Mouse (Mus musculus) forebrain, embryonic 11.5 days (tissue): ENCODE measurements at regions not wholly inside any gene's neighbourhood (a gene's known extent, or its start where the extent isn't known, plus 50 kb on each side); places are given as distances from the start of the nearest gene placed in this dataset.

Experiments used
- ATAC-seq: fragments of 200-750 bp; cut with Nextera tagmentation; replicated peaks from 2 replicates; pipeline ENCODE4 v1.8.0; 2017; ENCODE audit warnings: moderate TSS enrichment; ENCODE audit not compliant: low FRiP score
- DNase-seq: peaks from one replicate; pipeline ENCODE4 v3.0.0-alpha.2; 2017; ENCODE audit warnings: low spot score
- H3K27ac ChIP-seq: fragments of 300-500 bp; sonication (generic); 2 replicates; pipeline ENCODE4 v1.5.1; 2014; ENCODE audit warnings: low read depth, low read length
- H3K27me3 ChIP-seq: fragments of 300-500 bp; sonication (generic); 2 replicates; pipeline ENCODE4 v1.6.1; 2014; ENCODE audit warnings: mild to moderate bottlenecking, low read length, mixed read lengths; ENCODE audit not compliant: control insufficient read depth, insufficient read depth
- H3K36me3 ChIP-seq: fragments of 300-500 bp; sonication (generic); 2 replicates; pipeline ENCODE4 v1.6.1; 2014; ENCODE audit warnings: mild to moderate bottlenecking, low read length, moderate library complexity, mixed read lengths; ENCODE audit not compliant: control insufficient read depth, insufficient read depth
- H3K4me1 ChIP-seq: fragments of 300-500 bp; sonication (generic); replicated peaks from 2 replicates; pipeline ENCODE4 v1.6.1; 2014; ENCODE audit warnings: low read length, mixed read lengths; ENCODE audit not compliant: control insufficient read depth, insufficient read depth
- H3K4me2 ChIP-seq: fragments of 300-500 bp; sonication (generic); 2 replicates; pipeline ENCODE4 v1.6.1; 2014; ENCODE audit warnings: low read depth, mild to moderate bottlenecking, low read length, moderate library complexity, mixed read lengths; ENCODE audit not compliant: severe bottlenecking
- H3K4me3 ChIP-seq: fragments of 300-500 bp; sonication (generic); 2 replicates; pipeline ENCODE4 v1.5.1; 2014; ENCODE audit warnings: low read depth, low read length
- H3K9ac ChIP-seq: fragments of 300-500 bp; sonication (generic); 2 replicates; pipeline ENCODE4 v1.6.1; 2014; ENCODE audit warnings: low read length
- H3K9me3 ChIP-seq: fragments of 300-500 bp; sonication (generic); 2 replicates; pipeline ENCODE4 v1.6.1; 2016; ENCODE audit warnings: low read length, mixed read lengths; ENCODE audit not compliant: control insufficient read depth
- WGBS: fragments of 180-500 bp; shearing (Covaris S2); extraction: QIAGEN DNeasy Blood & Tissue Kit; methylation state at CpG from one replicate; pipeline ENCODE4 v1.1.7; 2014; 5-methylcytosine and 5-hydroxymethylcytosine counted together

DNA sequence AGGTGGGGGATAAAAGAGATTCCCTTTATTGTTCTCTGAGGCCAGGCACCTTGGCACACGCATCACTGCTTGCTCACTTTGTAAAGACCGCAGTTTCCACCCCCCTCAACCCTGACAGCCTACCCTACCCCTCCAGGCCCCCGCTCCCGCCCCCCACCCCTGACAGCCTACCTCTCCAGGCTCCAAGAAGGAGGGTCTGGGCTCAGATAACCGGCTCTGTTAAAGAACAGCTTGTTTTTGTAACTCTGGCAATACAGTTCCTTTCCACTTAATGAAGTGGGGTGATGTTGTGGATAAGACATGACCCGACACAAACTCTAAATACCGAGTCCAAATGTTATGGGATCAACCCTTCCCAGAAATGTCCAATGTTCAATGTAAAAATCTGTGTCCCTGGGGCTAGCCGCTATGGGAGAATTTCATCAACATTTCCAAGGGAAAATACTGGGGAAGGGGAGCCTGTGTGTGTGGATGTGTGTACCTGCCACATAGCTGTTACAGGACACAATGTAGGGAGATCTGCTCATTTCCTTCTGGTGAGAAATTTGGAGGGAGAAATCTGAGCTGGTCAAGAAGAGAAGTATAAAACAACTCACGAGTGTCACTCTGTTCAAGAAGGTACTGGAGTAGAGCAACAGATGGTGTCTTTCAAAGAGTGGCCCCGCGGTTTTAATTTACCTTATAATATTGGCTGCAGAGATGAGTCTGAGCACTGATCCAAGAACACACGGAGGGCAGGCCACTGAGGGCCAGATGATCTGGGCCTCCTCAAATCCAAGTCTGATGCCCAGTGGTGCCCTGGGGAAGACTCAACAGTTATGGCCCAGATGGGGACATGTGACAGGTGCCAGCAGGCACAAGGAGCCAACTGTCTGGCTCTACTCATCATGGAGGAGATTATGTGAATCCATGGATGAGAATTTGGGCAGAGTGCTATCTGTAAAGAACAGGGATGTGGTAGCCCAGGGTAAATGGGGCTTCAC is 76.7 kb downstream of the Gas1 start:
- H3K9ac ChIP-seq: no peak overlapping the region
- ATAC-seq: no peak
- H3K4me1 ChIP-seq: peaks cover 6% of the 10 kb centered on the region; the same call in 1 of the 2 replicates
- no peaks in the 10 kb centered on the region for H3K27me3 ChIP-seq
- WGBS: 85% methylated on average over 12 of the region's 12 CpGs
- H3K36me3 ChIP-seq: no peaks in the 10 kb centered on the region
- H3K4me3 ChIP-seq: no peak overlapping the region
- H3K9me3 ChIP-seq: peaks cover 2% of the 10 kb centered on the region; the same call in 1 of the 2 replicates
- peak; percentile 24 for DNase-seq
- H3K4me2 ChIP-seq: no peak overlapping the region
- H3K27ac ChIP-seq: no peak overlapping the region

DNA sequence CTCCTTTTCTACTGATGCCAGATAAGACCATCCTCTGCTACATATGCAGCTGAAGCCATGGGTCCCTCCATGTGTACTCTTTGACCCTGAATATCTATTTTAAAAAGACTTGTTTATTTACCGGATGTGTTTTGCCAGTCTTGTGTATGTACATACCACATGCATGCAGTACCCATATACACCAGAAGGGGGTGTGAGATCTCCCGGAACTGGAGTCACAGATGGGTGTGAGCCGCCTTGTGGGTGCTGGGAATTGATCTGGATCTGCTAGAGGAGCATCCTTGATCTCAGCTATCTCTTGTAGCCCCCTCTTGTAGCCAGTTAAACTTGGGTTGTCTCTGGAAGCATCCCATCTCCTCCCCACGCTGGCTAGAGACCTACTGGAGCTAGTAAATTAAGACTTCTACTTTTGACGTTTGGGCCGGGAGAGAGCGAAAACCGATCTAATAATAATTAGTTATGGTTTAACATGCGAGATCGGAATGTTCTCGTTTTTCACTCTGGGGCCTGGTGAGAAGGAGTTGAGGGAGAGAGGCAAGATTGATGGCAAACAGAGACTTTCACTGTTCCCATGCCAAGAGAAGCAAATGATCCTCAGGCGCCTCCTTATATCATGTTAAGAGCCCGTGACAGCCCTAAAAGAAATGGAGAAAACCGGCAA is 77.6 kb downstream of the Gas1 start:
- H3K36me3 ChIP-seq: no peaks in the 10 kb centered on the region
- H3K27ac ChIP-seq: no peak overlapping the region
- peaks cover 6% of the 10 kb centered on the region; the same call in 1 of the 2 replicates for H3K4me1 ChIP-seq
- no peak overlapping the region for H3K4me2 ChIP-seq
- H3K4me3 ChIP-seq: no peak overlapping the region
- 88% methylated on average over 14 of the region's 14 CpGs for WGBS
- peaks cover 2% of the 10 kb centered on the region; the same call in 1 of the 2 replicates for H3K9me3 ChIP-seq
- H3K9ac ChIP-seq: no peak overlapping the region
- H3K27me3 ChIP-seq: no peaks in the 10 kb centered on the region
- no peak for ATAC-seq
- DNase-seq: peak; percentile 50

DNA sequence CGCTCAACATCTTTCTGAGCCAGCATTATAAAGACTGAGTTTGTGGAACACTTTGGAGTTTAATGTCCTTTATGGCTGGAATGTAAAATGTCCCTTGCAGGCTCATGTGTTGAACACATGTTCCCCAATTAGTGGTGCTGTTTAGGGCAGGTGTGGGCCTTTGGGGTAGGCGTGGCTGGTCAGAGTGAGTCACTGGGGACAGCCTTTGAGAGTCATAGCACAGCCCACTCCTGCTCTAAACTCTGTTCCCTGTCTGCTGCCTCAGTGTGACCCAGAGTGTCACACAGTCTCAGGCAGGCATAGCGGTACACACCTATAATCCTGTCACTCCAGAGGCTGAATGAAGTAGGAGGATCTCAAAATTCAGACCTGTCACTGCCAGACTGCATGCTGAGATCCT is 78.8 kb downstream of the Gas1 start:
- Histone ChIP-seq H3K4me3 (no peak overlapping the region), H3K36me3 (no peaks in the 10 kb centered on the region), H3K4me2 (no peak overlapping the region), H3K4me1 (peaks cover 6% of the 10 kb centered on the region; the same call in 1 of the 2 replicates), H3K9ac (no peak overlapping the region), H3K9me3 (no peaks in the 10 kb centered on the region), H3K27me3 (no peaks in the 10 kb centered on the region), H3K27ac (no peak overlapping the region)
- ATAC-seq: no peak
- peak; percentile 43 for DNase-seq
- WGBS: 72% methylated on average over 3 of the region's 3 CpGs

DNA sequence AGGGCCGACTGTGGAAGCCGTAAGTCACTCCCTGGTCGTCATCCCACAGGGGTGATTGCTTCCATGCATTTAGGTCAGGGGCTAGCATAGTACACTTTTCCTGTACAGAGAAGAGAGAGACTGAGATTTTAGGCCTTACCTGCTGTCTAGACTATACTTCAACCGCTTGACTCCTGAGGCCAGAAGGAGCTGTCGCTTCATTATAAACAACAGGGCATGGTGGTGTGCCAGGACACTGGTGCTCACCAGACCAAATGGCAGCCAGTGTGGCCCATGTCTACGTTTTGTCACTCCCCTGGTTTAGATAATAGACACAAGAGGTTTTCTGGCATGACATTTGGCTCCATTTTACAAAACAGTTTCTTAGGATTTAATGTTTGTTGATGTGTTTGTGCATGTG is 79.4 kb downstream of the Gas1 start:
- 71% methylated on average over 6 of the region's 6 CpGs for WGBS
- H3K4me1 ChIP-seq: peaks cover 6% of the 10 kb centered on the region; the same call in 1 of the 2 replicates

DNA sequence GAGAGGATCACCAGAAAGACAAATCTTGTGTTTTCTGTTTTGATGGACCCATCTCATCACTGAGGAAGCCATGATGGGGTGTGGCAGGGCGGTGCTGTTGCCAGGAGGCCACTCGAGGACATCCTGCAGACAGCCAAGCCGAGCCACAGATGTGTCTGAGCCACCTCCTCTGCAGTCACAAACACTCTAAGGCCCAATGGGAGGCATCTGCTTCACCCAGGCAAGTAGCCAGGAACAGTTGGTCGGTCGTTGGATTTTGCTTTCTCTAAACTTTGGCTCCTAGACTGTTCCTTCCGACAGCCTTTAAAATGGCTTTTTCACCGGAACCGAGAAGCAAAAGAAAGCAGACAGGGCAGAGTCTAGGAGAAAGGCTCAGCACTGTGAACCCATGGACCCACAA is 90.5 kb downstream of the Gas1 start:
- no peaks in the 10 kb centered on the region for H3K27me3 ChIP-seq
- DNase-seq (no peak), ATAC-seq (no peak)
- no peak overlapping the region for H3K4me3 ChIP-seq
- WGBS: 92% methylated on average over 8 of the region's 8 CpGs
- H3K27ac ChIP-seq: no peak overlapping the region
- no peaks in the 10 kb centered on the region for H3K9me3 ChIP-seq
- H3K36me3 ChIP-seq: no peaks in the 10 kb centered on the region
- H3K4me2 ChIP-seq: no peak overlapping the region
- peaks cover 11% of the 10 kb centered on the region; the same call in 1 of the 2 replicates for H3K4me1 ChIP-seq
- no peak overlapping the region for H3K9ac ChIP-seq

More for the DNA sequence above, 79.4 kb downstream of the Gas1 start:
- Histone ChIP-seq H3K27me3 (no peaks in the 10 kb centered on the region), H3K4me3 (no peak overlapping the region), H3K4me2 (no peak overlapping the region), H3K36me3 (no peaks in the 10 kb centered on the region), H3K27ac (no peak overlapping the region), H3K9ac (no peak overlapping the region), H3K9me3 (no peaks in the 10 kb centered on the region)
- DNase-seq: peak; percentile 39
- ATAC-seq: no peak

DNA sequence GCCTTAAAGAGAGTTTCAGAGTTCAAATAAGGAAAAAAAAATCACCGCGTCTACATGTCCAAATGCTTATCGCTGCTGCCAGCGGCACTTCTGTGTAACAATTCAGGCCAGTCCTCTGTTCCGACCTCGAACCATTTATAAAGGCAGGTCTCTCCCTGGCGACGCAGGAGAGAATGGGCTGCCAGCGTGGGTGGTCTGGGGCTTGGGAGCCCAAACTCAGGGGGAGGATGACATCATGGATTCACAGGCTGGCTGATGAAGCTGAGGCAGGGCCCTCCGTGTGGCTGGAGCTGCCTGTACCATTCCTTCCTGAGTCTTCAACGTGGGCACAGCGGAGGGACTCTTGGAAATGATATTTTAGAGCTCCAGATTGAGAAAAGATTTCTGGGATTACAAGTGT is 92.2 kb downstream of the Gas1 start:
- Histone ChIP-seq H3K9me3 (no peaks in the 10 kb centered on the region), H3K27ac (0 out of 2 replicates have a peak overlapping the region, but pooled peaks have one; percentile 8), H3K9ac (no peak overlapping the region), H3K36me3 (no peaks in the 10 kb centered on the region), H3K27me3 (no peaks in the 10 kb centered on the region), H3K4me1 (peaks cover 11% of the 10 kb centered on the region; the same call in 1 of the 2 replicates), H3K4me3 (no peak overlapping the region), H3K4me2 (peak overlapping the region; percentile 34; the same call in 1 of the 2 replicates)
- ATAC-seq (peak; percentile 90), DNase-seq (peak; percentile 90)
- 13% methylated on average over 12 of the region's 12 CpGs for WGBS

DNA sequence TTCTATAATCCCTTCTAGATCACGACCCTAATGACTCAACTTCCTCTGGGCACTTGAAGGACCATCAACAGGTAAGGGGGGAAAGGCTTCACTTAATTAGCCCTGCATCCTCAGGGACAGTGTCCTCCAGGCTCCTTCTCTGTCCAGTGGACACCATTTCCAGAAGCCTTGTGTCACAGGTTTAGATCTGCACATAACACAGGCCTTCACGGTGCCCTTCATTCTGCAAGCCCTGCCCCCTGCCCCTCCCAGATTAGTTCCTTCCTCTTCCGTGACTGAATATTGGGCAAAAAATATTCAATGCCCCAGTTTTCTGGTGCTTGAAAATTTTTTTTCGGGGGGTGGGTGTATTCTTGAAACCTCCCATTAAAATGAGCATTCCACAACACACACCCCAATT is 92.9 kb downstream of the Gas1 start:
- no peaks in the 10 kb centered on the region for H3K9me3 ChIP-seq
- ATAC-seq (no peak; the same call in 1 of the 2 replicates), DNase-seq (no peak)
- no peak overlapping the region for H3K27ac ChIP-seq
- peaks cover 11% of the 10 kb centered on the region; the same call in 1 of the 2 replicates for H3K4me1 ChIP-seq
- WGBS: 50% methylated on average over 4 of the region's 4 CpGs
- no peak overlapping the region for H3K4me3 ChIP-seq
- H3K4me2 ChIP-seq: no peak overlapping the region
- no peaks in the 10 kb centered on the region for H3K27me3 ChIP-seq
- no peak overlapping the region for H3K9ac ChIP-seq
- no peaks in the 10 kb centered on the region for H3K36me3 ChIP-seq

DNA sequence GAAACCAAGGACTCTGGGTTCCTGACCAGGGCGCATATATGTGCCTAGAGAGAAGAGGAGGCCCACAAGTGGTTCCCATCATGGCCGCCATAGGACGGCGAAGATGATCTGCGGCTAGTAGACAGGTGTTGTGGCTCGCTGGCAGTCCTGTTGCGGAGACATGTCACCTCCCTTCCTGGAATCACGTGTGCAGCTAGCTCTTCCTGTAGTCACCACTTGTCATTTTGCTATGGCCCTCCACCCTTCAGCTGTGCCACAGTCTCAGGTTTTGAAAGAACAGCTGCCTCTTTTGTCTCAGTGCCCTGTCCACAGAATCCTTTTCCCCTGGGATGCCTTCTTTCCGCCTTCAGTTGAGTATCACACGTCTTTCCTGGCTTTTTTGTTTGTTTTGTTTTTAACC is 97.1 kb downstream of the Gas1 start:
- 84% methylated on average over 10 of the region's 10 CpGs for WGBS
- no peak overlapping the region for H3K4me3 ChIP-seq
- H3K27ac ChIP-seq: no peak overlapping the region
- H3K9ac ChIP-seq: no peak overlapping the region
- peaks cover 8% of the 10 kb centered on the region; the same call in 1 of the 2 replicates for H3K4me1 ChIP-seq
- H3K27me3 ChIP-seq: no peaks in the 10 kb centered on the region
- DNase-seq (no peak), ATAC-seq (no peak)
- H3K9me3 ChIP-seq: no peaks in the 10 kb centered on the region
- H3K4me2 ChIP-seq: no peak overlapping the region
- H3K36me3 ChIP-seq: no peaks in the 10 kb centered on the region
